Mouse (Mus musculus): Measurements from ENCODE around the gene Olfr1423.

DNA sequence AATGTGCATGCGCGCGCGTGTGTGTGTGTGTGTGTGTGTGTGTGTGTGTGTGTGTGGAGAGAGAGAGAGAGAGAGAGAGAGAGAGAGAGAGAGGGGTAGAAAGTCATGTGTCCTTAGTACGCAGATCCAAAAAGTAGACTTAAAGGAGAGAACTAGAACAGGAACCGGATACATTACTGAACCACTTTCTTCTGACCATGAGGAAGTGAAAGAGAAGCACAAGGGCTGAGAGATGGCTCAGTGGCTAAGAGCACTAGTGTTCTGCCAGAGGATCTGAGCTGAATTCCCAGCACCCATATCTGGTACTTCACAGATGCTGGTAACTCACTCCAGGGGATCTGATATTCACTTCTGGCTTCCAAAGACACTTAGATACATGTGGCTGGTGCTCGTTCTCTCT is 51.8 kb downstream of the Olfr1423 start:
- TF ChIP-seq CTCF (IDR thresholded peaks at IDR 0.05; ENCODE audit: borderline replicate concordance, extremely low read depth, insufficient read depth, insufficient read length): no peak
- no peak for TF ChIP-seq POLR2A (IDR thresholded peaks at IDR 0.05; ENCODE audit: borderline replicate concordance, extremely low read depth, insufficient read depth, insufficient read length, poor library complexity, severe bottlenecking)
